Mouse (Mus musculus) small intestine, adult 2 months (tissue): ENCODE measurements around the gene Btnl2.

ENCODE experiments used
- CTCF ChIP-seq: fragments of 200-500 bp; IDR thresholded peaks from 2 replicates; pipeline ENCODE4 v1.5.1; 2012; ENCODE audit warnings: low read depth, mild to moderate bottlenecking, control low read depth, inconsistent platforms, low read length, moderate library complexity, mixed read lengths; ENCODE audit not compliant: insufficient replicate concordance, insufficient read length; ENCODE audit errors: extremely low read depth
- POLR2A ChIP-seq: fragments of 200-500 bp; IDR thresholded peaks from 2 replicates; pipeline ENCODE4 v1.6.1; 2012; ENCODE audit warnings: low read depth, mild to moderate bottlenecking, control low read depth, inconsistent platforms, low read length, moderate library complexity

- no peak for TF ChIP-seq POLR2A
- no peak for TF ChIP-seq CTCF
These were observed 48.2 kb upstream of the Btnl2 start for GRCm38 (mm10) chr17:34306407-34306806.
